Mouse (Mus musculus) embryonic facial prominence, embryonic 14.5 days (tissue): ENCODE measurements around the gene Mthfd1l. TPM values are rescaled to one million over a fixed set of nuclear protein-coding genes. Genes with fewer than 3 reads are reported as not detected.

Experiments used
- ATAC-seq: fragments of 200-750 bp; cut with Nextera tagmentation; 2 replicates; pipeline ENCODE4 v1.8.0; 2017; ENCODE audit warnings: low read depth, moderate number of reproducible peaks, moderate TSS enrichment
- DNase-seq: peaks from one replicate; pipeline ENCODE4 v3.0.0-alpha.2; 2015; ENCODE audit warnings: low spot score
- H3K27ac ChIP-seq: fragments of 300-500 bp; sonication (generic); replicated peaks from 2 replicates; pipeline ENCODE4 v1.5.1; 2014; ENCODE audit warnings: low read depth, mild to moderate bottlenecking, low read length, moderate library complexity
- H3K27me3 ChIP-seq: fragments of 300-500 bp; sonication (generic); replicated peaks from 2 replicates; pipeline ENCODE4 v1.6.1; 2014; ENCODE audit warnings: low read length; ENCODE audit not compliant: control insufficient read depth, insufficient read depth
- H3K36me3 ChIP-seq: fragments of 300-500 bp; sonication (generic); 2 replicates; pipeline ENCODE4 v1.6.1; 2014; ENCODE audit warnings: low read length, mixed read lengths; ENCODE audit not compliant: control insufficient read depth, insufficient read depth
- H3K4me1 ChIP-seq: fragments of 300-500 bp; sonication (generic); 2 replicates; pipeline ENCODE4 v1.6.1; 2014; ENCODE audit warnings: antibody characterized with exemption, low read length; ENCODE audit not compliant: control insufficient read depth, insufficient read depth
- H3K4me2 ChIP-seq: fragments of 300-500 bp; sonication (generic); 2 replicates; pipeline ENCODE4 v1.6.1; 2014; ENCODE audit warnings: low read depth, mild to moderate bottlenecking, low read length, moderate library complexity, mixed read lengths
- H3K4me3 ChIP-seq: fragments of 300-500 bp; sonication (generic); 2 replicates; pipeline ENCODE4 v1.5.1; 2014; ENCODE audit warnings: low read depth, mild to moderate bottlenecking, low read length
- H3K9ac ChIP-seq: fragments of 300-500 bp; sonication (generic); 2 replicates; pipeline ENCODE4 v1.6.1; 2014; ENCODE audit warnings: low read depth, mild to moderate bottlenecking, low read length, moderate library complexity, mixed read lengths
- H3K9me3 ChIP-seq: fragments of 300-500 bp; sonication (generic); 2 replicates; pipeline ENCODE4 v1.6.1; 2016; ENCODE audit warnings: low read length; ENCODE audit not compliant: control insufficient read depth
- WGBS: fragments of 180-500 bp; shearing (Covaris S2); extraction: QIAGEN DNeasy Blood & Tissue Kit; methylation state at CpG from one replicate; pipeline ENCODE4 v1.1.7; 2014; 5-methylcytosine and 5-hydroxymethylcytosine counted together
- polyA plus RNA-seq: library from polyadenylated mRNA; unstranded; fragments of >200 nt; fragmentation: Nextera tagmentation; extraction: Ambion mirVana; gene quantifications from 2 replicates; pipeline ENCODE4 v1.2.1, GENCODE M21; 2014

Mthfd1l gene
- polyA plus RNA-seq, 1 experiment from 2014 or later = 8.6 TPM

- no peak overlapping the region for H3K4me2 ChIP-seq
- 69% methylated on average over 19 of the region's 19 CpGs for WGBS
- H3K4me1 ChIP-seq = peaks cover 11% of the 10 kb centered on the region
- no peaks in the 10 kb centered on the region for H3K9me3 ChIP-seq
- H3K36me3 ChIP-seq = no peaks in the 10 kb centered on the region
- H3K27ac ChIP-seq = 0 out of 2 replicates have a peak overlapping the region, but pooled peaks have one; percentile 48
- DNase-seq = no peak
- no peak for ATAC-seq
- H3K9ac ChIP-seq = peak overlapping the region; percentile 8; the same call in 1 of the 2 replicates
- no peaks in the 10 kb centered on the region for H3K27me3 ChIP-seq
- H3K4me3 ChIP-seq = no peak overlapping the region
Observed at GRCm38 (mm10) chr10:4111095-4111794, 138.3 kb downstream of the Mthfd1l start.

GRCm38 (mm10) chr10:4111795-4112139, 138.8 kb downstream of the Mthfd1l start:
- Histone ChIP-seq H3K9me3 (no peaks in the 10 kb centered on the region), H3K4me1 (peaks cover 11% of the 10 kb centered on the region; the same call in 1 of the 2 replicates), H3K36me3 (no peaks in the 10 kb centered on the region), H3K27ac (0 out of 2 replicates have a peak overlapping the region, but pooled peaks have one; percentile 48), H3K27me3 (no peaks in the 10 kb centered on the region), H3K4me2 (no peak overlapping the region), H3K9ac (peak overlapping the region; percentile 8; the same call in 1 of the 2 replicates), H3K4me3 (no peak overlapping the region)
- DNase-seq (no peak), ATAC-seq (no peak)
- 68% methylated on average over 8 of the region's 8 CpGs for WGBS

GRCm38 (mm10) chr10:4112611-4113327, 139.9 kb downstream of the Mthfd1l start:
- no peak overlapping the region for H3K9ac ChIP-seq
- ATAC-seq (no peak), DNase-seq (no peak)
- H3K9me3 ChIP-seq = no peaks in the 10 kb centered on the region
- no peak overlapping the region for H3K4me3 ChIP-seq
- H3K4me2 ChIP-seq = no peak overlapping the region
- 46% methylated on average over 17 of the region's 17 CpGs for whole genome bisulfite sequencing
- H3K36me3 ChIP-seq = no peaks in the 10 kb centered on the region
- no peaks in the 10 kb centered on the region for H3K27me3 ChIP-seq
- H3K27ac ChIP-seq = no peak overlapping the region
- H3K4me1 ChIP-seq = peaks cover 7% of the 10 kb centered on the region; the same call in 1 of the 2 replicates

DNA sequence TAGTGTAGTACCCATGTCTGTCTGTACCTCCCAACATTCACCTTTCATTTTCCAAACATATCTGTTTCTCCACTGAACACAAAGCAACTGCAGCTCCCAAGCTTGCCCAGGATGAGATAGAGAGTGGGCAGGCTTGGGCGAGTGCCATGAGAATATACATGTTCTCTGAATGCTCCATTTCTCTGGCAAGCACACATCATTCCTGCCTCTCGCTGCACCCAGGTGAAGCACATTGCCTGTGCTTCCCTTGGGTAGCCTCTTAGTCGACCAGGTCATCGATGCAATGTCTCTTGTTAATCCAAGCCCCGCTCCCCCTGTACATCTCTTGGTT, 140.4 kb downstream of the Mthfd1l start:
- no peak for ATAC-seq
- Histone ChIP-seq H3K4me2 (no peak overlapping the region), H3K36me3 (no peaks in the 10 kb centered on the region), H3K9me3 (no peaks in the 10 kb centered on the region), H3K4me3 (no peak overlapping the region), H3K4me1 (peaks cover 7% of the 10 kb centered on the region; the same call in 1 of the 2 replicates), H3K9ac (no peak overlapping the region), H3K27me3 (no peaks in the 10 kb centered on the region), H3K27ac (no peak overlapping the region)
- WGBS = 90% methylated on average over 5 of the region's 5 CpGs
- DNase-seq = no peak

DNA sequence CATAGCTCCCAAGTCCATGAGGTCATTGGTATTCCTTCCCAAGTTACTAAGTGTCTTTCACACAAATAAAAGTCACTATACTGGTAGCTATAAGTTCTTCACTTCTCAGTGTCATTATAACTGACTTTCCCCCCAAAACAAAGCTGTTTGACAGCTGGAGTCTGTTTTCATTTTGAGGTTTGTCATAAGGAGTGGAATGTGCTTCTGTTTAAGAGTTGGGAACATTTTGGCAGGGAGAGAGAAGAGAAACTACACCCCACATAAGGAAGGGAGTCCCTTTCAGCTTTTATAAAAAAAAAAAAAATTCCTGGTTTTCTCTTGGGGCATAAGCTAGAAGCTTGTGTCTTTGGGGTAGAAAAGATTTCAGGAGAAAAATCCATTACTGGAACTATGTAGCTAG, 143.7 kb downstream of the Mthfd1l start:
- Histone ChIP-seq H3K9me3 (no peaks in the 10 kb centered on the region), H3K4me1 (peaks cover 3% of the 10 kb centered on the region; the same call in 1 of the 2 replicates), H3K27ac (peak overlapping the region; percentile 71; the same call in 1 of the 2 replicates), H3K4me3 (no peak overlapping the region), H3K36me3 (no peaks in the 10 kb centered on the region), H3K9ac (no peak overlapping the region), H3K27me3 (no peaks in the 10 kb centered on the region), H3K4me2 (peak overlapping the region; percentile 31; the same call in 1 of the 2 replicates)
- DNase-seq (peak; percentile 49), ATAC-seq (no peak)

DNA sequence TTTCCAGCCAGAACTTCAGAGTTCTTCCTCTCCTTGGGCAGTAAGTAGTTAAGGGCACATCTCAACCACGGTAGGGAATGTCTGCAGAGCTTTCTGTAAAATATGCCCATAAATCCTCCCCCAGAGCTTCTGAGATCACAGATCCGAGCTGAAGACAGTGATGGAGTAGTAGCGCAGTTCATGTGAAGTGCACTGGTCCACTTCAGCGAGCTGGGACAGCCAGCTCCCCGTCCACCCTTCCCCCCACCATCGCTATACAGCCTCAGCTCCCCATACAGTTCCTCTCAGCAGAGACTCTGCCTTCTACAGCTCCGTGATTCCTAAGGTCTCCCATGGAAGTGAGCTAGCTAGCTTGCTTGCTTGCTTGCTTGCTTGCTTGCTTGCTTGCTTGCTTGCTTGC, 144.2 kb downstream of the Mthfd1l start:
- no peaks in the 10 kb centered on the region for H3K27me3 ChIP-seq
- H3K4me2 ChIP-seq = peak overlapping the region; percentile 31; the same call in 1 of the 2 replicates
- no peak overlapping the region for H3K9ac ChIP-seq
- no peaks in the 10 kb centered on the region for H3K4me1 ChIP-seq
- H3K27ac ChIP-seq = peak overlapping the region; percentile 71
- H3K4me3 ChIP-seq = no peak overlapping the region
- 50% methylated on average over 7 of the region's 7 CpGs for WGBS
- no peaks in the 10 kb centered on the region for H3K9me3 ChIP-seq
- H3K36me3 ChIP-seq = no peaks in the 10 kb centered on the region
- DNase-seq (no peak), ATAC-seq (no peak)

GRCm38 (mm10) chr10:4119287-4119686, 146.4 kb downstream of the Mthfd1l start:
- WGBS = 79% methylated on average over 4 of the region's 4 CpGs
- Histone ChIP-seq H3K27me3 (no peaks in the 10 kb centered on the region), H3K27ac (no peak overlapping the region), H3K4me2 (no peak overlapping the region), H3K9me3 (no peaks in the 10 kb centered on the region), H3K4me1 (no peaks in the 10 kb centered on the region), H3K4me3 (no peak overlapping the region), H3K36me3 (no peaks in the 10 kb centered on the region), H3K9ac (no peak overlapping the region)
- no peak for ATAC-seq
- DNase-seq = no peak

- peak; percentile 47; the same call in 1 of the 2 replicates for ATAC-seq
- Histone ChIP-seq H3K4me1 (0 out of 2 replicates have a peak, but pooled peaks cover 5% of the 10 kb centered on the region), H3K36me3 (no peaks in the 10 kb centered on the region), H3K27me3 (no peaks in the 10 kb centered on the region), H3K9me3 (no peaks in the 10 kb centered on the region), H3K4me2 (no peak overlapping the region), H3K27ac (no peak overlapping the region), H3K9ac (no peak overlapping the region), H3K4me3 (no peak overlapping the region)
- 65% methylated on average over 10 of the region's 10 CpGs for WGBS
- DNase-seq = peak; percentile 82
Observed at GRCm38 (mm10) chr10:4120708-4121107, 147.8 kb downstream of the Mthfd1l start.
